Mouse (Mus musculus) bone marrow, adult 2 months (tissue): ENCODE measurements at regions not wholly inside any gene's neighbourhood (a gene's known extent, or its start where the extent isn't known, plus 50 kb on each side); places are given as distances from the start of the nearest gene placed in this dataset.

Experiments
- CTCF ChIP-seq: fragments of 200-500 bp; IDR thresholded peaks from 2 replicates; pipeline ENCODE4 v1.5.1; 2011; ENCODE audit warnings: low read length, control low read depth; ENCODE audit not compliant: control insufficient read depth, insufficient read depth
- POLR2A ChIP-seq: fragments of 200-500 bp; IDR thresholded peaks from 2 replicates; pipeline ENCODE4 v1.6.1; 2011; ENCODE audit warnings: low read depth, mild to moderate bottlenecking, control low read depth, low read length, borderline replicate concordance; ENCODE audit not compliant: control insufficient read depth

- TF ChIP-seq CTCF = no peak
- TF ChIP-seq POLR2A = no peak
Observed at GRCm38 (mm10) chr2:61986967-61987550, 59.2 kb upstream of the Slc4a10 start.
